Mouse (Mus musculus): ENCODE measurements around the gene Olfm1. TPM values are rescaled to one million over a fixed set of nuclear protein-coding genes. Genes with fewer than 3 reads are reported as not detected.

Gene Olfm1
- total and polyA plus RNA-seq, 3 experiments = 22.2 to 51.0 TPM; not detected in 1

DNA sequence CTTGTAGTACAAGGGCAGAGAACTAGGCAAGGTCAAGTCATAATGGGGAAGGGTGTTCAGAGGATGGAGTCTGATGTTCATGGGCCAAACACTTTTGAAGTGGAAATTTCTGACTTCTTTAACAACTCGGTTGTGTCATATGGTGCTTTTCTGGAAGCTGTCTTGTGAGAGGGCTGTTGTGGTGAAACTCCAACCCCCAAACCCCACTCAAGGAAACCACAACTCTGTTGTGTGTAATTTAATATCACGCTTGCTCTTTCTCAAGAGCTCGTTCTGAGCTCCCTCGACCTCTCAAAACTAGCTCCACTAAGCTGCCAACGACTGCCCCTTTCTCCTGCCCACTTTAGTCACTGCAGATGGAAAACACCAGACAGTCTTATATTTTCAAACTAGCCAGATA, 47.1 kb upstream of the Olfm1 start:
- Histone ChIP-seq H3K9me3 (replicated peaks; ENCODE audit: insufficient read depth, low read length) (no peaks in the 10 kb centered on the region), H3K9ac (ENCODE audit: control insufficient read depth, low read depth, low read length, poor library complexity, severe bottlenecking) (peak overlapping the region; percentile 53), H3K4me1 (ENCODE audit: control insufficient read depth in 1 of 2, insufficient read depth in 2 of 2, low read length in 2 of 2) (peaks cover 21 to 76% of the 10 kb centered on the region in 2 experiments), H3K27ac (ENCODE audit: control insufficient read depth, low read depth, low read length) (peak overlapping the region; percentile 49), H3K27me3 (ENCODE audit: control insufficient read depth in 1 of 2, insufficient read depth in 2 of 2, low read length in 2 of 2) (no peaks in the 10 kb centered on the region), H3K36me3 (ENCODE audit: control insufficient read depth in 1 of 2, insufficient read depth in 2 of 2, low read length in 2 of 2) (peaks cover 0 to 52% of the 10 kb centered on the region in 2 experiments; a peak in 2 of 4 replicates), H3K79me2 (ENCODE audit: control insufficient read depth, insufficient read depth, low read length, poor library complexity) (no peaks in the 10 kb centered on the region; the same call in 1 of the 2 replicates), H3K4me3 (ENCODE audit: control insufficient read depth in 1 of 2, insufficient read depth in 1 of 2, low read depth in 2 of 2, low read length in 2 of 2) (peak overlapping the region; percentile 19 to 24; a peak in 3 of 4 replicates)
- no peak for TF ChIP-seq KAT2A (conservative IDR thresholded peaks at IDR 0.05; ENCODE audit: low read depth, low read length)
- 0 out of 2 replicates have a peak, but pooled peaks have one; percentile 16 for TF ChIP-seq E2F4 (IDR thresholded peaks at IDR 0.05; ENCODE audit: borderline replicate concordance, low read depth, low read length)
- no peak for TF ChIP-seq CHD2 (IDR thresholded peaks at IDR 0.05; ENCODE audit: low read length)
- no peak for TF ChIP-seq USF2 (IDR thresholded peaks at IDR 0.05; ENCODE audit: borderline replicate concordance in 1 of 2, insufficient read depth in 1 of 2, low read depth in 1 of 2, low read length in 2 of 2)
- TF ChIP-seq POLR2A (IDR thresholded peaks at IDR 0.05; ENCODE audit: control insufficient read depth in 1 of 2, insufficient read depth in 1 of 2, low read depth in 1 of 2, low read length in 2 of 2, poor library complexity in 1 of 2) = no peak
- no peak for TF ChIP-seq EP300 (IDR thresholded peaks at IDR 0.05; ENCODE audit: low read depth in 1 of 2, low read length in 2 of 2)
- TF ChIP-seq POLR2AphosphoS2 (IDR thresholded peaks at IDR 0.05; ENCODE audit: low read length) = no peak
- no peak for TF ChIP-seq MEF2A (IDR thresholded peaks at IDR 0.05; ENCODE audit: extremely low read depth, insufficient replicate concordance, low read depth, low read length, poor library complexity, severe bottlenecking)
- DNase-seq (ENCODE audit: low read depth, low spot score) = no peak

DNA sequence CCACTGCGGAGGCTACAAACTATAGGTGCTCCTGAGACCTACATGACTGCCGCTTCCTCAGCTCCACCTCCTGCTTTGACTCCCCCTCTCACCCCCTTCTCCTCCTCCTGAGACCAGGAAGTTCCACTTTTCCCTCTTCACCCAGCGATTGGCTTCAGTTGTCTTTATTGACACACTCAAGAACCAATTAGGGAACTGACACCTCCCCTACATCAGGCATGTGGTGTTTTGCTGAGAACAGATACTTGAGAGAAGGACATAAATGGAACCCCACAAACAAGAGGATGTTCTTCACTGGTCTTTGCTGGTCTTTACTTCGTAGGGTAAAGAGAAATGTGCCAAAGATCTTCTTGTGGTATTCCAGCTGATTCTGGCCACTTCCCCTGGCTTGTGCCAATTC, 46.6 kb upstream of the Olfm1 start:
- H3K27ac ChIP-seq (ENCODE audit: control insufficient read depth, low read depth, low read length) = peak overlapping the region; percentile 92
- TF ChIP-seq POLR2AphosphoS5 (IDR thresholded peaks at IDR 0.05; ENCODE audit: borderline replicate concordance, low read depth, low read length) (peak; percentile 30; the same call in 1 of the 2 replicates), ZNF384 (IDR thresholded peaks at IDR 0.05; ENCODE audit: low read depth, low read length) (no peak), CHD1 (IDR thresholded peaks at IDR 0.05; ENCODE audit: low read depth, low read length) (no peak), MXI1 (IDR thresholded peaks at IDR 0.05; ENCODE audit: low read depth, low read length) (peak; percentile 43; the same call in 1 of the 2 replicates), TCF12 (IDR thresholded peaks at IDR 0.05; ENCODE audit: low read depth, low read length) (peak; percentile 11; the same call in 1 of the 2 replicates), ZKSCAN1 (IDR thresholded peaks at IDR 0.05; ENCODE audit: low read depth, low read length) (no peak), SMC3 (IDR thresholded peaks at IDR 0.05; ENCODE audit: low read depth, low read length) (no peak), NRF1 (IDR thresholded peaks at IDR 0.05; ENCODE audit: insufficient read depth, low read depth, low read length, poor library complexity, severe bottlenecking) (no peak), BHLHE40 (IDR thresholded peaks at IDR 0.05; ENCODE audit: borderline replicate concordance, low read depth, low read length) (no peak), EP300 (IDR thresholded peaks at IDR 0.05; ENCODE audit: low read depth in 1 of 2, low read length in 2 of 2) (no peak), E2F4 (IDR thresholded peaks at IDR 0.05; ENCODE audit: borderline replicate concordance, low read depth, low read length) (0 out of 2 replicates have a peak, but pooled peaks have one; percentile 10), CTCF (IDR thresholded peaks at IDR 0.05 in 2 of 3, conservative IDR thresholded peaks at IDR 0.05 in 1 of 3; ENCODE audit: control insufficient read depth in 1 of 3, insufficient read depth in 1 of 3, low read depth in 2 of 3, low read length in 3 of 3, poor library complexity in 1 of 3, severe bottlenecking in 1 of 3) (no peak), MAX (IDR thresholded peaks at IDR 0.05; ENCODE audit: low read length) (peak; percentile 72; the same call in 1 of the 2 replicates), GATA1 (IDR thresholded peaks at IDR 0.05; ENCODE audit: low read depth, low read length) (no peak), GABPA (IDR thresholded peaks at IDR 0.05; ENCODE audit: low read depth, low read length) (no peak), MAFK (IDR thresholded peaks at IDR 0.05; ENCODE audit: borderline replicate concordance, low read depth, low read length) (no peak), HCFC1 (IDR thresholded peaks at IDR 0.05; ENCODE audit: low read depth, low read length) (peak; percentile 69), POLR2AphosphoS2 (IDR thresholded peaks at IDR 0.05; ENCODE audit: low read length) (peak; percentile 53; the same call in 1 of the 2 replicates), USF2 (IDR thresholded peaks at IDR 0.05; ENCODE audit: borderline replicate concordance in 1 of 2, insufficient read depth in 1 of 2, low read depth in 1 of 2, low read length in 2 of 2) (no peak), MYB (IDR thresholded peaks at IDR 0.05; ENCODE audit: low read depth, low read length) (no peak), JUND (IDR thresholded peaks at IDR 0.05; ENCODE audit: low read depth, low read length) (no peak), RAD21 (IDR thresholded peaks at IDR 0.05; ENCODE audit: low read depth, low read length) (no peak), CHD2 (IDR thresholded peaks at IDR 0.05; ENCODE audit: low read length) (peak; percentile 78), TAL1 (IDR thresholded peaks at IDR 0.05; ENCODE audit: low read length) (no peak), MEF2A (IDR thresholded peaks at IDR 0.05; ENCODE audit: extremely low read depth, insufficient replicate concordance, low read depth, low read length, poor library complexity, severe bottlenecking) (no peak), UBTF (IDR thresholded peaks at IDR 0.05; ENCODE audit: borderline replicate concordance, insufficient read depth, low read depth, low read length) (no peak), TBP (IDR thresholded peaks at IDR 0.05; ENCODE audit: low read depth, low read length) (peak; percentile 78)

More for the DNA sequence above, 46.6 kb upstream of the Olfm1 start:
- H3K79me2 ChIP-seq (ENCODE audit: control insufficient read depth, insufficient read depth, low read length, poor library complexity) = no peaks in the 10 kb centered on the region; the same call in 1 of the 2 replicates
- H3K9me3 ChIP-seq (replicated peaks; ENCODE audit: insufficient read depth, low read length) = no peaks in the 10 kb centered on the region
- peaks cover 0 to 49% of the 10 kb centered on the region in 2 experiments; a peak in 2 of 4 replicates for H3K36me3 ChIP-seq (ENCODE audit: control insufficient read depth in 1 of 2, insufficient read depth in 2 of 2, low read length in 2 of 2)
- H3K27me3 ChIP-seq (ENCODE audit: control insufficient read depth in 1 of 2, insufficient read depth in 2 of 2, low read length in 2 of 2) = no peaks in the 10 kb centered on the region
- peak overlapping the region; percentile 53 for H3K9ac ChIP-seq (ENCODE audit: control insufficient read depth, low read depth, low read length, poor library complexity, severe bottlenecking)
- DNase-seq (ENCODE audit: low read depth, low spot score) = peak; percentile 98
- H3K4me3 ChIP-seq (ENCODE audit: control insufficient read depth in 1 of 2, insufficient read depth in 1 of 2, low read depth in 2 of 2, low read length in 2 of 2) = peak overlapping the region; percentile 24 to 50; a peak in 3 of 4 replicates
- H3K4me1 ChIP-seq (ENCODE audit: control insufficient read depth in 1 of 2, insufficient read depth in 2 of 2, low read length in 2 of 2) = peaks cover 21 to 72% of the 10 kb centered on the region in 2 experiments
